Mouse (Mus musculus) liver, embryonic 13.5 days (tissue): ENCODE results near the gene Gm2431. TPM values are rescaled to one million over a fixed set of nuclear protein-coding genes. Genes with fewer than 3 reads are reported as not detected.
"Not testable (repeated sequence)": the region's sequence is repeated elsewhere in the genome, so short reads cannot be mapped to it uniquely, and the experiment has no call there.

Experiments used
- ATAC-seq: fragments of 200-750 bp; cut with Nextera tagmentation; 2 replicates; pipeline ENCODE4 v1.8.0; 2017; ENCODE audit warnings: low read depth, mild to moderate bottlenecking, moderate number of reproducible peaks, moderate library complexity
- DNase-seq: peaks from one replicate; pipeline ENCODE4 v3.0.0; 2022
- H3K27ac ChIP-seq: fragments of 300-500 bp; sonication (generic); 2 replicates; pipeline ENCODE4 v1.5.1; 2015; ENCODE audit warnings: moderate library complexity, mild to moderate bottlenecking, inconsistent platforms
- H3K27me3 ChIP-seq: fragments of 300-500 bp; sonication (generic); 2 replicates; pipeline ENCODE4 v1.6.1; 2015; ENCODE audit warnings: mild to moderate bottlenecking, inconsistent platforms
- H3K36me3 ChIP-seq: fragments of 300-500 bp; sonication (generic); 2 replicates; pipeline ENCODE4 v1.6.1; 2015; ENCODE audit warnings: mild to moderate bottlenecking, inconsistent platforms
- H3K4me1 ChIP-seq: fragments of 300-500 bp; sonication (generic); replicated peaks from 2 replicates; pipeline ENCODE4 v1.6.1; 2015; ENCODE audit warnings: inconsistent platforms
- H3K4me2 ChIP-seq: fragments of 300-500 bp; sonication (generic); 2 replicates; pipeline ENCODE4 v1.6.1; 2015; ENCODE audit warnings: inconsistent platforms, mild to moderate bottlenecking, moderate library complexity
- H3K4me3 ChIP-seq: fragments of 300-500 bp; sonication (generic); replicated peaks from 2 replicates; pipeline ENCODE4 v1.5.1; 2015; ENCODE audit warnings: mild to moderate bottlenecking, inconsistent platforms
- H3K9ac ChIP-seq: fragments of 300-500 bp; sonication (generic); 2 replicates; pipeline ENCODE4 v1.6.1; 2015; ENCODE audit warnings: mild to moderate bottlenecking, inconsistent platforms
- H3K9me3 ChIP-seq: fragments of 300-500 bp; sonication (generic); replicated peaks from 2 replicates; pipeline ENCODE4 v1.6.1; 2016; ENCODE audit warnings: inconsistent platforms
- WGBS: fragments of 180-500 bp; shearing (Covaris S2); methylation state at CpG from one replicate; pipeline ENCODE4 v1.1.7; 2015; ENCODE audit not compliant: insufficient replicate concordance; 5-methylcytosine and 5-hydroxymethylcytosine counted together
- polyA plus RNA-seq: library from polyadenylated mRNA; unstranded; fragments of >200 nt; fragmentation: Nextera tagmentation; extraction: Ambion mirVana; gene quantifications from 2 replicates; pipeline ENCODE4 v1.2.1, GENCODE M21; 2015

Gm2431 gene
- polyA plus RNA-seq, 1 experiment from 2014 or later = not detected

DNA sequence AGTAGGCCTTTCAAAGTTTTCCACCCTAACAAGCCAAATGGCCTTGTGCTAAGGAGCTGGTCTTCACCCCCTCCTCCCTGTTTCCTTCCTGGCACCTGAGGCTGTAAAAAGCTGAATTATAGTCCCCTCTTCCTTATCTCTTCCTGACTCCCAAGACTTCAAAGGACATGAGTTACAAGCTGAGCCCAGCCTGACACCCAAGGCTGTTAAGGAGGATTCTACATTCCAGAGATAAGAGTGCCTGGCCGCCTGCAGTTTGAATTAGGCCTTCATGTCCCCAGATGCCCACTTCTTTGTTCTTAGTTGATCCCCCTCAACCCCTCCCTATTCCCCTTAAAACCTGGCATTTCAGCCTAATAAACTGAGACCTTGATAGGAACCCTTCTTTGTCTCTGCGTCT is 24.7 kb upstream of the Gm2431 start:
- H3K9me3 ChIP-seq, H3K36me3 ChIP-seq, H3K4me1 ChIP-seq, H3K9ac ChIP-seq, H3K4me3 ChIP-seq, ATAC-seq, H3K27ac ChIP-seq, DNase-seq, H3K4me2 ChIP-seq: not testable (repeated sequence)
- WGBS = 40% methylated on average over 2 of the region's 2 CpGs
- H3K27me3 ChIP-seq = peaks cover 53% of the 10 kb centered on the region

DNA sequence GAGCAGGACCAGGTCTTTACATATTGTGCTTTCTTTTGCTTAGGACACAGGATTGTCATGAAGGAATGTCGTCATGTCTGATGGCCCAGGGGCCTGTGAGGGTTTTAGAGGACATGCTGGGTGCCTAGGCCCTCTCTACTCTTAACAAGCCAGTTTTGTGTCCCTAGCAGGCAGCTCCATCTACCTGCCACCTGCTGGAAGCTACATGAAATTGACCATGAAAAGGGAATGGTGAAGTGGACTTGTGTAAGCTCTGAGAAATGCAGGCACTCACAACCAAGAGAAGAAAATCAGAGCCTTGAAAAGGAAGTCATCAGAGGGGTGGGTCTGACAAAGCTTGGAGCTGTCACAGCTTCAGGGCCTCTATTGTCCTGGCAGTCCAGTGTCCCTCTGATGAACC is 21.1 kb upstream of the Gm2431 start:
- ATAC-seq, H3K4me1 ChIP-seq, H3K27ac ChIP-seq, H3K9ac ChIP-seq, DNase-seq, H3K36me3 ChIP-seq, H3K9me3 ChIP-seq, H3K4me3 ChIP-seq, H3K4me2 ChIP-seq: not testable (repeated sequence)
- 64% methylated on average over 1 of the region's 1 CpGs for WGBS
- H3K27me3 ChIP-seq = peaks cover 35% of the 10 kb centered on the region

DNA sequence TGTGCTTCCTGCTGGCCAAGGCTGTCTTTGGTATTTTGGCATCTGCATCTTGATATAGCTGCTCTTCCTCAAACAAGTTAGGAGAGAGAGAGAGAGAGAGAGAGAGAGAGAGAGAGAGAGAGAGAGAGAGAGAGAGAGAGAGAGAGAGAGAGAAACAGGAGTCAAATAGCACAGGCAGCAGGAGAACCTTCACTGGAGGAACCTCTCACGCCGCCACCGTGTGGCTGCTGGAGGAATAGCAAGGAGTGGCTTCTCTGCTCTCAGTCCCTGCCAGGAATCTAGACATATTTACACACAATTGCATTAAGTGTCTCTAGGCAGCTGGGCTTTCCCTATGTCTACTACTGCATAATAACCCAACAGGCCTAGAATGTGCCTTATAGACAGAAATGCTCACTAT is 20.0 kb upstream of the Gm2431 start:
- not testable (repeated sequence) for H3K4me3 ChIP-seq, H3K4me1 ChIP-seq, ATAC-seq, H3K9ac ChIP-seq, H3K4me2 ChIP-seq, H3K36me3 ChIP-seq, H3K27ac ChIP-seq, H3K9me3 ChIP-seq
- peak; percentile 16 for DNase-seq
- H3K27me3 ChIP-seq = peaks cover 24% of the 10 kb centered on the region
- 0% methylated on average over 3 of the region's 3 CpGs for WGBS

DNA sequence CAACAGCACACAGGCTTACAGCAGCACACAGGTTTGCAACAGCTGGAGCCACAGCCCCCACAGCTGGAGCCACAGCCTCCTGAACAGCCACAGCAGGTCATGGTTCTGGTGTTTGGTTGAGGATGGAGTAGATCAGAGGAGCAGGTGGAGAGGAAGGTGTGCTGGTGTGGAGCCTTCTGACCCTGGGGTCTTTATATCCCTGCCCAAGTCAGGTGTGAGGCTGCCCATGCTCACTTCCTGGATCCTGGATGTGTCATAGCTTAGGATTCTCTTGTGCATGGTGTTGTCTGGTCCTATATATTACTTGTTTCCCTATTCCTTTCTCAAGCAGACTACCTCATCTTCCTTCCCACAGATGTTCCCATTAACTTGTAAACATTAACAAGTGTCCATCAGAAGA is 16.1 kb upstream of the Gm2431 start, which contains the start of gene Gm4559:
Gene Gm4559 (minus strand): TSS at position 101 of the 400 bp plus-strand sequence.
- H3K27ac ChIP-seq, H3K4me1 ChIP-seq, H3K4me3 ChIP-seq, DNase-seq, H3K9ac ChIP-seq, H3K36me3 ChIP-seq, H3K27me3 ChIP-seq, ATAC-seq, H3K4me2 ChIP-seq, H3K9me3 ChIP-seq: not testable (repeated sequence)

DNA sequence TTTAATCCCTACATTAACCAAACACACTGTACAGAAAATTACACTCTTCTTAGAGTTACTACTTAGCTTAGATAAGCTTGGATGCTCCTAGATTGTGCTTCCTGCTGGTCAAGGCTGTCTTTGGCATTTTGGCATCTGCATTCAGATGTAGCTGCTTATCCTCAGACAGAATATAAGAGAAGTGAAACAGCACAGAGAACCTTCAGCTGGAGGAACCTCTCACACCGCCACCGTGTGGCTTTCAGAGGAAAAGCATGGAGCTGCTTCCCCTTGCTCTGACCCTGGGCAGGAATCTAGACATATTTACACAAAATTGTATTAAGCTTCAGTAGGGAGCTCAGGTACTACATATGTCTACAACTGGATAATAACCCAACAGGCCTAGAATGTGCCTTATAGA is 2.6 kb downstream of the Gm2431 start:
- Histone ChIP-seq H3K4me1 (no peaks in the 10 kb centered on the region), H3K36me3 (no peaks in the 10 kb centered on the region), H3K9ac (no peak overlapping the region), H3K9me3 (no peaks in the 10 kb centered on the region), H3K27ac (no peak overlapping the region), H3K4me2 (no peak overlapping the region), H3K27me3 (no peaks in the 10 kb centered on the region), H3K4me3 (no peak overlapping the region)
- 0% methylated on average over 2 of the region's 2 CpGs for WGBS
- no peak for ATAC-seq
- no peak for DNase-seq

- ATAC-seq (no peak), DNase-seq (no peak)
- WGBS = 0% methylated on average over 1 of the region's 1 CpGs
- Histone ChIP-seq H3K4me2 (no peak overlapping the region), H3K9me3 (no peaks in the 10 kb centered on the region), H3K27ac (no peak overlapping the region), H3K9ac (no peak overlapping the region), H3K27me3 (no peaks in the 10 kb centered on the region), H3K36me3 (no peaks in the 10 kb centered on the region), H3K4me1 (no peaks in the 10 kb centered on the region), H3K4me3 (no peak overlapping the region)
Measured at GRCm38 (mm10) chr7:142249824-142250223, 8.3 kb downstream of the Gm2431 start.

DNA sequence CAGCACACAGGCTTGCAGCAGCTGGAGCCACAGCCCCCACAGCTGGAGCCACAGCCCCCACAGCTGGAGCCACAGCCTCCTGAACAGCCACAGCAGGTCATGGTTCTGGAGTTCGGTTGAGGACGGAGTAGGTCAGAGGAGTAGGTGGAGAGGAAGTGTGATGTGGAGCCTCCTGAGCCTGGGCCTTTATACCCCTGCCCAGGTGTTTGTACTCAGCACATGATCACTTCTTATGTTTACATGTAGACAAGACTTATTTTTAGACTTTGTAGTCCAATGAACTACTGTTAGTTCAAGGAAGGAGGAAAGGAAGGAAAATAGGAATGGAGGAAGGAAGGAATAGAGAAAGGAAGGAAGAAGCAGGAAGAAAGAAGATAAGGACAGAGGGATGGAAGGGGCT is 17.2 kb downstream of the Gm2431 start, which contains the start of gene Gm40460:
Gene Gm40460 (minus strand): TSS at position 101 of the 400 bp plus-strand sequence.
- Histone ChIP-seq H3K4me3 (no peak within 1 kb of the TSS), H3K27ac (no peak within 1 kb of the TSS), H3K27me3 (no peaks in the 10 kb centered on the region), H3K4me2 (no peak within 1 kb of the TSS), H3K36me3 (no peaks in the 10 kb centered on the region), H3K9ac (no peak within 1 kb of the TSS), H3K9me3 (peaks cover 4% of the 10 kb centered on the region; the same call in 1 of the 2 replicates), H3K4me1 (no peaks in the 10 kb centered on the region)
- DNase-seq (no peak), ATAC-seq (no peak)
- 21% methylated on average over 2 of the region's 2 CpGs for WGBS

DNA sequence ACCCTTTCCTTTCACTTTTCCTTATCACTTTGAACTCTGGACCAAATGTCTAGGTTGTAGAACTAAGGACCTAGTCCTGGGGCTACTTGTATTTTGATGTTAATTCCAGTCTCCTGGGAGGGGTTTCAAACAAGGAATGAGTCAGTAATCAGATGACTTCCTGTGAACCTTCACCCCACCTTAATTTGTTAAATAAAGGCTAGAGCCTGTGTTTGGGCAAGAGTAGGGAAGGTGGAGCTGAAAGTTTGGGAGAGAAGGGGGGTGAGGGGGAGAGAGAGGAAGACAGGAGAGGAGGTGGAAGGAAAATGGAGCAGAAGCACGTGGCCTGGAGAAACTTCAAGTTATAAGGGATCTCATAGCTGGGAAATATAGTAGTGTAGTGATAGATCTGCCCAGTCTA is 26.6 kb downstream of the Gm2431 start:
- H3K27ac ChIP-seq = no peak overlapping the region
- DNase-seq (no peak), ATAC-seq (no peak)
- no peak overlapping the region for H3K4me2 ChIP-seq
- no peak overlapping the region for H3K9ac ChIP-seq
- H3K4me3 ChIP-seq = no peak overlapping the region
- H3K36me3 ChIP-seq = no peaks in the 10 kb centered on the region
- peaks cover 5% of the 10 kb centered on the region for H3K9me3 ChIP-seq
- no peaks in the 10 kb centered on the region for H3K4me1 ChIP-seq
- no peaks in the 10 kb centered on the region for H3K27me3 ChIP-seq
- WGBS = 21% methylated on average over 1 of the region's 1 CpGs

GRCm38 (mm10) chr7:142229871-142230270 is 28.3 kb downstream of the Gm2431 start, which contains the start of gene Krtap5-5:
TSS of gene Krtap5-5 (minus strand) at chr7:142229971.
- H3K4me3 ChIP-seq, DNase-seq, H3K9me3 ChIP-seq, H3K36me3 ChIP-seq, H3K9ac ChIP-seq, H3K4me1 ChIP-seq, ATAC-seq, H3K4me2 ChIP-seq, H3K27ac ChIP-seq, H3K27me3 ChIP-seq: not testable (repeated sequence)
- WGBS = 29% methylated on average over 3 of the region's 3 CpGs

DNA sequence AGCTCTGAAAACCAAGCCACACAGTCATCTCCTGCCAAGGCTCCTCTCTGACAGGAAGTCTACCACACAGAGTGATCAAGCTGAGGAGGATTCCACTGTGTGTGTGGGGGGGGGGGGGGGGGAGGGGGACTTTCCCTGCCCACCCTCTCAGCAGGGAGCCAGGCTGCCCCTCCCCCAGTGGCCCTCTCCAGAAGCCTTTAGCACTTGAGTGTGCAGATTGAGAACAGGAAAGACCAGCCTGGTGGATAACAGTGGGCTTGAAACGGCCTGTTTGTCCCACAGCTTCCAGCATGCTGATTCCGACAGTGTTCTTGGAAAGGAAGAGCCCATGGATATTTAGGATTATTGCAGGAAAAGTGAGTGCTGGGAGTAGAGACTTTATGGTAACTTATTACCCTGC is 33.6 kb downstream of the Gm2431 start:
- 40% methylated on average over 2 of the region's 2 CpGs for WGBS
- Histone ChIP-seq H3K9ac (no peak overlapping the region), H3K27me3 (no peaks in the 10 kb centered on the region), H3K36me3 (no peaks in the 10 kb centered on the region), H3K4me1 (no peaks in the 10 kb centered on the region), H3K4me3 (no peak overlapping the region), H3K4me2 (no peak overlapping the region), H3K9me3 (no peaks in the 10 kb centered on the region), H3K27ac (no peak overlapping the region)
- DNase-seq = no peak
- ATAC-seq = no peak

DNA sequence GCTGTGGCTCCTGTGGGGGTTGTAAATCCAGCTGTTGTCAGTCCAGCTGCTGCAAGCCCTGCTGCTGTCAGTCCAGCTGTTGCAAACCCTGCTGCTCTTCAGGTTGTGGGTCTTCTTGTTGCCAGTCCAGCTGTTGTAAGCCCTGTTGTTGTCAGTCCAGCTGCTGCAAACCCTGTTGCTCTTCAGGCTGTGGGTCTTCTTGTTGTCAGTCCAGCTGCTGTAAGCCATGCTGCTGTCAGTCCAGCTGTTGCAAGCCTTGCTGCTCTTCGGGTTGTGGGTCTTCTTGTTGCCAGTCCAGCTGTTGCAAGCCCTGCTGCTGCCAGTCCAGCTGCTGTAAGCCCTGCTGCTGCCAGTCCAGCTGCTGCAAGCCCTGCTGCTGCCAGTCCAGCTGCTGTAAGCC is 46.0 kb downstream of the Gm2431 start:
- not testable (repeated sequence) for H3K9ac ChIP-seq, H3K27me3 ChIP-seq, ATAC-seq, H3K36me3 ChIP-seq, DNase-seq, H3K9me3 ChIP-seq, H3K27ac ChIP-seq, H3K4me2 ChIP-seq, H3K4me3 ChIP-seq, H3K4me1 ChIP-seq
- 25% methylated on average over 1 of the region's 1 CpGs for WGBS

GRCm38 (mm10) chr7:142211559-142211958 is 46.6 kb downstream of the Gm2431 start, which contains the start of gene Gm7579:
TSS of gene Gm7579 (plus strand) at chr7:142211859.
- no peak within 1 kb of the TSS for H3K4me2 ChIP-seq

More at GRCm38 (mm10) chr7:142211559-142211958, 46.6 kb downstream of the Gm2431 start, which contains the start of gene Gm7579:
- no peaks in the 10 kb centered on the region for H3K4me1 ChIP-seq
- H3K9me3 ChIP-seq = no peaks in the 10 kb centered on the region
- ATAC-seq = no peak
- no peak within 1 kb of the TSS for H3K9ac ChIP-seq
- no peak within 1 kb of the TSS for H3K4me3 ChIP-seq
- 57% methylated on average over 1 of the region's 1 CpGs for WGBS
- H3K27me3 ChIP-seq = no peaks in the 10 kb centered on the region
- H3K36me3 ChIP-seq = no peaks in the 10 kb centered on the region
- H3K27ac ChIP-seq = no peak within 1 kb of the TSS
- no peak for DNase-seq
